Mouse (Mus musculus) neural tube, embryonic 12.5 days (tissue): Measurements from ENCODE around the gene Insyn1. TPM values are rescaled to one million over a fixed set of nuclear protein-coding genes. Genes with fewer than 3 reads are reported as not detected.

ENCODE experiments used
- ATAC-seq: fragments of 200-750 bp; cut with Nextera tagmentation; 2 replicates; pipeline ENCODE4 v1.8.0; 2017; ENCODE audit warnings: low read depth, mild to moderate bottlenecking, moderate TSS enrichment, moderate library complexity; ENCODE audit not compliant: low FRiP score
- H3K27ac ChIP-seq: fragments of 300-500 bp; sonication (generic); 2 replicates; pipeline ENCODE4 v1.5.1; 2016
- H3K27me3 ChIP-seq: fragments of 300-500 bp; sonication (generic); replicated peaks from 2 replicates; pipeline ENCODE4 v1.6.1; 2016; ENCODE audit warnings: mild to moderate bottlenecking
- H3K36me3 ChIP-seq: fragments of 300-500 bp; sonication (generic); 2 replicates; pipeline ENCODE4 v1.6.1; 2016; ENCODE audit warnings: mild to moderate bottlenecking
- H3K4me1 ChIP-seq: fragments of 300-500 bp; sonication (generic); 2 replicates; pipeline ENCODE4 v1.6.1; 2016
- H3K4me2 ChIP-seq: fragments of 300-500 bp; sonication (generic); replicated peaks from 2 replicates; pipeline ENCODE4 v1.6.1; 2016; ENCODE audit warnings: mild to moderate bottlenecking
- H3K4me3 ChIP-seq: fragments of 300-500 bp; sonication (generic); 2 replicates; pipeline ENCODE4 v1.5.1; 2016
- H3K9ac ChIP-seq: fragments of 300-500 bp; sonication (generic); 2 replicates; pipeline ENCODE4 v1.6.1; 2016; ENCODE audit warnings: mild to moderate bottlenecking
- H3K9me3 ChIP-seq: fragments of 300-500 bp; sonication (generic); 2 replicates; pipeline ENCODE4 v1.6.1; 2016; ENCODE audit warnings: mild to moderate bottlenecking
- WGBS: fragments of 180-500 bp; shearing (Covaris S2); methylation state at CpG from one replicate; pipeline ENCODE4 v1.1.7; 2016; 5-methylcytosine and 5-hydroxymethylcytosine counted together
- polyA plus RNA-seq: library from polyadenylated mRNA; unstranded; fragments of >200 nt; fragmentation: Nextera tagmentation; extraction: Ambion mirVana; gene quantifications from 2 replicates; pipeline ENCODE4 v1.2.1, GENCODE M21; 2016

Gene Insyn1
- polyA plus RNA-seq, 1 experiment from 2014 or later = 6.8 TPM

GRCm38 (mm10) chr9:58521883-58522423, 33.5 kb downstream of the Insyn1 start:
- H3K36me3 ChIP-seq = peaks cover 19% of the 10 kb centered on the region
- peaks cover 6% of the 10 kb centered on the region; the same call in 1 of the 2 replicates for H3K4me1 ChIP-seq
- H3K9ac ChIP-seq = no peak overlapping the region
- H3K27me3 ChIP-seq = no peaks in the 10 kb centered on the region
- H3K4me3 ChIP-seq = no peak overlapping the region
- no peak for ATAC-seq
- H3K27ac ChIP-seq = no peak overlapping the region
- no peak overlapping the region for H3K4me2 ChIP-seq
- WGBS = 71% methylated on average over 4 of the region's 4 CpGs
- no peaks in the 10 kb centered on the region for H3K9me3 ChIP-seq

- no peak for ATAC-seq
- Histone ChIP-seq H3K9ac (no peak overlapping the region), H3K27ac (no peak overlapping the region), H3K27me3 (no peaks in the 10 kb centered on the region), H3K4me2 (no peak overlapping the region), H3K4me3 (no peak overlapping the region), H3K36me3 (peaks cover 29% of the 10 kb centered on the region), H3K4me1 (peaks cover 6% of the 10 kb centered on the region; the same call in 1 of the 2 replicates), H3K9me3 (no peaks in the 10 kb centered on the region)
- 87% methylated on average over 4 of the region's 4 CpGs for WGBS
Measured at GRCm38 (mm10) chr9:58525108-58525507, 36.7 kb downstream of the Insyn1 start.

DNA sequence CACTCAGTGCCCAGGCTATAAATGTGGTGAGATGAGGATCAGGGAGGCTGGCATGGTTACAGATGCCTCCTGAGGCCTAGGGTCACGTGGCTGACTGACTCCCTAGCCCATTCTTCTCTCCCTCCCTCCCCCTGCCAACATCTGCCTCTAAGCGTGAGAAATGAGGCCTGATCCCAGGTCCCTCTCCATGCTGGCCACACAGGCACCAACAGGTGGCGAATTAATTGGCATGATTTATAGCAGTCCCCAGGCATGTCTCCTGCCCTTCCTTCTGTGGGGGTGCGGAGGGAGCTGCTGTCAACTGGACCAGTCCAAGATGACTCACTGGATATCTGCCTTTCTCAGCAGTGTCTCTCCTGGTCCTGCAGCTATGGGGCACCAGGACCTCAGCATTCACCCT, 39.4 kb downstream of the Insyn1 start:
- Histone ChIP-seq H3K27ac (no peak overlapping the region), H3K36me3 (peaks cover 37% of the 10 kb centered on the region), H3K4me1 (peaks cover 6% of the 10 kb centered on the region; the same call in 1 of the 2 replicates), H3K4me2 (no peak overlapping the region), H3K9ac (no peak overlapping the region), H3K27me3 (no peaks in the 10 kb centered on the region), H3K9me3 (no peaks in the 10 kb centered on the region), H3K4me3 (no peak overlapping the region)
- 40% methylated on average over 4 of the region's 4 CpGs for WGBS
- ATAC-seq = no peak

- Histone ChIP-seq H3K36me3 (peaks cover 37% of the 10 kb centered on the region), H3K27ac (no peak overlapping the region), H3K4me3 (no peak overlapping the region), H3K4me2 (no peak overlapping the region), H3K9me3 (no peaks in the 10 kb centered on the region), H3K27me3 (no peaks in the 10 kb centered on the region), H3K4me1 (peaks cover 7% of the 10 kb centered on the region; the same call in 1 of the 2 replicates), H3K9ac (no peak overlapping the region)
- no peak for ATAC-seq
- 93% methylated on average over 13 of the region's 13 CpGs for WGBS
Measured at GRCm38 (mm10) chr9:58530407-58530806, 42.0 kb downstream of the Insyn1 start.

DNA sequence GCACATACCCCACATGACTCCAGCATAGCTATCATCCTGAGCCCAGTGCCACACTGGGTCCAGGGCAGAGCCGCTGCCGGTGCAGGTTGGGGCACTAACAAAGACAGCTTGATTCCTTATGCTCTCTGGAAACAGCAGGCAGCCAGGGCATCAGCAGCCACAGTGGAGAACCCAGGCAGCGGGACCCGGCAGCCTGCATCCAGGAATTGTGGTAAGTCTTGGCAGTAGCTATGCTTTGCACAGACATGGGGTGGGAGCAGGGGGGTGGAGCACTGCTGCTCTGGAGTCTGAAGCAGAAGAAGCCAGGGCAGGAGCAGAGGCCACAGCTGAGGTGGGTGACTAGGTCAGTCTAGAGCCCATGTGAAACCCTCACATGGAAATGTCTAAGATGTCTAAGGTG, 43.8 kb downstream of the Insyn1 start:
- Histone ChIP-seq H3K4me1 (0 out of 2 replicates have a peak, but pooled peaks cover 10% of the 10 kb centered on the region), H3K36me3 (peaks cover 34% of the 10 kb centered on the region), H3K9ac (no peak overlapping the region), H3K27ac (no peak overlapping the region), H3K4me3 (no peak overlapping the region), H3K4me2 (no peak overlapping the region), H3K27me3 (no peaks in the 10 kb centered on the region), H3K9me3 (no peaks in the 10 kb centered on the region)
- ATAC-seq = no peak
- WGBS = 88% methylated on average over 4 of the region's 4 CpGs

DNA sequence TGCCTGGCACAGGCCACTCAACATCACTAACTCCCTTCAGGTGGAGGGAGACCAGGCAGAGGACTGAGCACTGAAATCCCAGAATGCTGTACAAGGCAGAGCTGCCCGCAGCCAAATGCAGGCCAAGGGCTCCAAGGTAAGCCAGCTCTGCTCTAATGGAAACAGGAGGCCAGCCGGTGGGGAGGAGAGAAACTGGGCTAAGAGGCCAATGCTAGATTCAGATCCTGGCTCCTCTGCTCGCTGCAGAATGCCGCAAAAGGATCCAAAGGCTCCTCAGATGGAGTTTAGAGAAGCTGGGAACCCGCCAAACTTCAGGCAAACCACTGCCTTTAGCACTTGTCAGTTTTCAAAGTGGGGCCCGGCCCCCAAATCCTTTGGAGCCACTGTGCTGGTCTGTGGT, 44.9 kb downstream of the Insyn1 start:
- no peak for ATAC-seq
- Histone ChIP-seq H3K4me3 (no peak overlapping the region), H3K9ac (no peak overlapping the region), H3K36me3 (peaks cover 36% of the 10 kb centered on the region), H3K4me2 (no peak overlapping the region), H3K27me3 (no peaks in the 10 kb centered on the region), H3K4me1 (0 out of 2 replicates have a peak, but pooled peaks cover 3% of the 10 kb centered on the region), H3K27ac (no peak overlapping the region), H3K9me3 (no peaks in the 10 kb centered on the region)
- 95% methylated on average over 6 of the region's 6 CpGs for WGBS

- Histone ChIP-seq H3K9me3 (no peaks in the 10 kb centered on the region), H3K4me3 (no peak overlapping the region), H3K9ac (no peak overlapping the region), H3K27ac (no peak overlapping the region), H3K36me3 (peaks cover 43% of the 10 kb centered on the region), H3K27me3 (no peaks in the 10 kb centered on the region), H3K4me2 (no peak overlapping the region), H3K4me1 (0 out of 2 replicates have a peak, but pooled peaks cover 3% of the 10 kb centered on the region)
- WGBS = 28% methylated on average over 1 of the region's 1 CpGs
- no peak for ATAC-seq
Measured at GRCm38 (mm10) chr9:58534766-58535165, 46.4 kb downstream of the Insyn1 start.

DNA sequence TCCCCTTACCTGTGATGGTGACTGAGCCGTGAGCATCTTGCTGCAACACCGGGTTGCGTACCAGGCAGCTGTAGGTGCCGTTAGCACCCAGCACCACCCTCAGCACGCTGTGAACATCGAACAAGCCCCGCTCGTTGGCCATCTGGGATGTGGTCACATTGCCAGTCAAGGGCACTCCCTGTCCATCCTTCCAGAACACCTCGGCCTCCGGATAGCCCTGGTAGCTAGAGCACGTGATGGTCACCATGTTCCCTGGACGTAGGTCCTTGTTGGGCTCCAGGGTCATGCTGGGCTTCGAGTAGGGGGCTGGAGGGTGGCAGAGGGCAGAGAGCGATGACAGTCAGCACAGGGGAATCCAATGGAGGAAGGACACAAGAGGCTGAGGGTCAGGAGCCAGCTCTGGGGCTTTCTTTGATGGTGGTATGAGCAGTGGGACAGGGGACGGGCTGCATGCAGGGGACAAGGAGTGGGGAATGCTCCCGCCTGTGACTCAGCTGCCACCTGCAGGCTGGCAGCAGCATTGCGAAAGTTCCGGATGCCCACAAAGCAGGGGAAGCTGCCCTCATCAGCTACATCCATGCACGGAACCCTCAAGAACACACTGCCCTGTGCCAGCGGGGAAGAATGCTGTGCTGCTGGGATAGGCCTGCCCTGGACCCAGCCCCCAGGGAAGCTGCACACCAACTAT, 47.2 kb downstream of the Insyn1 start:
- no peak for ATAC-seq
- Histone ChIP-seq H3K4me3 (no peak overlapping the region), H3K4me2 (no peak overlapping the region), H3K9ac (no peak overlapping the region), H3K27me3 (no peaks in the 10 kb centered on the region), H3K9me3 (no peaks in the 10 kb centered on the region), H3K36me3 (peaks cover 37% of the 10 kb centered on the region), H3K4me1 (0 out of 2 replicates have a peak, but pooled peaks cover 3% of the 10 kb centered on the region), H3K27ac (no peak overlapping the region)
- WGBS = 80% methylated on average over 20 of the region's 20 CpGs

DNA sequence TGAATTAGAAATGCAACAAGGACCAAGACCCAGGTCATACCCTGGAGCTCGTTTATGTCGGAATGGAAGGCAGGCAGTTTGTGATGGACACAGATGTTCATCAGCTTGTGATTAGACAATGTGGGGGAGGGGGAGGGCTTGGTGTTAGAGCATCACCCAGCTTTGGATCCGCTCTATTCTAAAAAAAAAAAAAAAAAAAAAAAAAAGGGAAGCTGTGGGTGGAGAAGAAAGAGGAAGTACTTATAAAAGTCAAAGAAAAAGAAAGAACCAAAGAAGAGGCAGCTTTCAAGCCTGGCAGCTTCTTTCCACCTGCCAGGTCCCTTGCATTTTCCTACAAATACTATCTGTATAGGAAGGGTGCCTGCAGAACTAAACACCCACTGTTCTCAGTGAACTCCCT, 49.4 kb downstream of the Insyn1 start:
- peaks cover 31% of the 10 kb centered on the region for H3K36me3 ChIP-seq
- 82% methylated on average over 3 of the region's 3 CpGs for WGBS

GRCm38 (mm10) chr9:58539886-58540285, 51.5 kb downstream of the Insyn1 start:
- H3K27me3 ChIP-seq = no peaks in the 10 kb centered on the region
- no peaks in the 10 kb centered on the region for H3K9me3 ChIP-seq
- H3K4me2 ChIP-seq = no peak overlapping the region
- 53% methylated on average over 5 of the region's 5 CpGs for WGBS
- peak; percentile 53; the same call in 1 of the 2 replicates for ATAC-seq
- H3K4me3 ChIP-seq = no peak overlapping the region
- H3K4me1 ChIP-seq = peaks cover 12% of the 10 kb centered on the region
- H3K9ac ChIP-seq = no peak overlapping the region
- H3K36me3 ChIP-seq = peaks cover 26% of the 10 kb centered on the region
- no peak overlapping the region for H3K27ac ChIP-seq

More for the DNA sequence above, 49.4 kb downstream of the Insyn1 start:
- Histone ChIP-seq H3K27ac (no peak overlapping the region), H3K9ac (no peak overlapping the region), H3K4me3 (no peak overlapping the region), H3K4me1 (peaks cover 12% of the 10 kb centered on the region), H3K27me3 (no peaks in the 10 kb centered on the region), H3K4me2 (no peak overlapping the region), H3K9me3 (no peaks in the 10 kb centered on the region)
- no peak for ATAC-seq

GRCm38 (mm10) chr9:58541895-58542338, 53.5 kb downstream of the Insyn1 start:
- ATAC-seq = no peak
- Histone ChIP-seq H3K9me3 (no peaks in the 10 kb centered on the region), H3K36me3 (peaks cover 16% of the 10 kb centered on the region), H3K4me3 (no peak overlapping the region), H3K9ac (0 out of 2 replicates have a peak overlapping the region, but pooled peaks have one; percentile 26), H3K4me1 (peaks cover 8% of the 10 kb centered on the region), H3K27ac (peak overlapping the region; percentile 2; the same call in 1 of the 2 replicates), H3K4me2 (no peak overlapping the region), H3K27me3 (no peaks in the 10 kb centered on the region)
- 71% methylated on average over 6 of the region's 6 CpGs for WGBS

- no peaks in the 10 kb centered on the region for H3K27me3 ChIP-seq
- peaks cover 11% of the 10 kb centered on the region for H3K4me1 ChIP-seq
- H3K4me2 ChIP-seq = no peak overlapping the region
- H3K36me3 ChIP-seq = no peaks in the 10 kb centered on the region
- H3K4me3 ChIP-seq = no peak overlapping the region
- no peak for ATAC-seq
- H3K9ac ChIP-seq = no peak overlapping the region
- no peak overlapping the region for H3K27ac ChIP-seq
- 65% methylated on average over 4 of the region's 4 CpGs for WGBS
- H3K9me3 ChIP-seq = no peaks in the 10 kb centered on the region
Measured at GRCm38 (mm10) chr9:58544879-58545324, 56.5 kb downstream of the Insyn1 start.
